Mouse (Mus musculus) left cerebral cortex, postnatal 14 days (tissue): ENCODE results near the gene Emc6. TPM values are rescaled to one million over a fixed set of nuclear protein-coding genes. Genes with fewer than 3 reads are reported as not detected.

Source experiments
- DNase-seq, 2 experiments: peaks; one replicate each; pipeline ENCODE4 v3.0.0; 2021 to 2022; ENCODE audit warnings: low spot score in 2 of 2, mixed read lengths in 1 of 2
- intact Hi-C: fragments of 180-260 bp; cut with DNase I; formaldehyde crosslinking; loops from one replicate; pipeline ENCODE4 v1.15.1; 2025
- long read RNA-seq, 2 experiments: library from polyadenylated mRNA; stranded (forward); transcript quantifications; one replicate each; pipeline ENCODE4 v2.0.0; 2021
- total RNA-seq, 2 experiments: library from RNA; stranded (reverse); gene quantifications; 2 replicates each; pipeline ENCODE4 v1.2.3; 2021

The Emc6 gene
- 10 to 100 TPM; 67.0 to 70.3 TPM for total RNA-seq
- long read RNA-seq, experiment 1, transcript Emc6-201 (2 exons, 1,332 nt), result major isoform, 73 of 75 reads
- long read RNA-seq, experiment 1, partial matches to known transcripts, result 1 of 75 reads
- long read RNA-seq, experiment 1, other reads (novel, unspliced or antisense), result 1 of 75 reads
- long read RNA-seq, experiment 2, transcript Emc6-201 (2 exons, 1,332 nt), result major isoform, 61 of 64 reads
- long read RNA-seq, experiment 2, partial matches to known transcripts, result 0 of 64 reads
- long read RNA-seq, experiment 2, other reads (novel, unspliced or antisense), result 2 of 64 reads

DNA sequence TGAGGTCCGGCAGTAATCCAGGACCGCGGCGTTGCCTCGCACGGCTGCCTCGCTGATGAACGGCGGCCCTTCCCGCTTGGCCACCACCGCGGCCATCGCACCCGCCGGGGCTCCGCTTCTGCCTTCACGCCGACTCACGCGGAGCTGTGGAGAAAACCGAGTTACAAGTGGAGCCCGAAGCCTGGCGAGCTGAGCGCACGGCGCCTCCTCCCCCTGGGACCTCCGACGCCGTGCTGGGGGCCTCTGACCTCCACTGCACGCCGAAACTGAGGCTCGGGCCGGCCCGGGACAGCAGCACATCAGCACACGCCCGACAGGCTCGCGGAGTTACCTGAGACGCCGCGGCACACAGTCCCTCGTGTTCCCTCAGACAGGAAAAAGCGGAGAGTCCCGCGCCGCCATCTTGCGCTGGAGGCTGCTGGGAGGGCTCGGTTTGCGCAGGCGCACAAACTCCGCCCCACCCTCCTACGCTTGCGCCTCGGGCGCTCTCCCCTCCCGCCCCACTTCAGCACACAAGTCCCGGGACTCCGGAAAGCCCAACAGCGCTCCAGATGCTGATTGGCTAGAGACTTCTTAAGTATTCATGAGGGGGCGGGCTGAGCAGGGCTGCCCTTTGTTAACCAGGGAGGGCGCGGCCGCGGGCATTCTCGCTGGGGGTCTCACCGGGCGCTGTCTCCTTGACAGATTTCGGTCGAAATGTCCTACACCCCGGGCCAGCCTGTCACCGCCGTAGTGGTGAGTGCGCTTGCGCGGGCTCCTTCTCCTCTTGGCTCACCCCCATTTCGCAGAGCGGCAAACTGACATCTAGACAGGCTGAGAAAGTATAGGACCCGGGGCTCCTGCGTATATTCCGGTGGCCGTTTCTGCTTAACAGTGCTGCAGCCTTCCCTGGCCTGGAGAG lies at the start of gene Emc6, which contains the start of gene Tax1bp3:
TSS of gene Emc6 (minus strand) at position 430 of the 901 bp plus-strand sequence.
TSS of gene Tax1bp3 (plus strand) at position 476 of the 901 bp plus-strand sequence.
- intact Hi-C loops, result no loop called here

GRCm38 (mm10) chr11:73225856-73226255 lies 49.0 kb upstream of the Emc6 start:
- intact Hi-C loops, result no loop called here

More for the DNA sequence above, at the start of gene Emc6, which contains the start of gene Tax1bp3:
- peak; percentile 96 to 97 for DNase-seq

DNA sequence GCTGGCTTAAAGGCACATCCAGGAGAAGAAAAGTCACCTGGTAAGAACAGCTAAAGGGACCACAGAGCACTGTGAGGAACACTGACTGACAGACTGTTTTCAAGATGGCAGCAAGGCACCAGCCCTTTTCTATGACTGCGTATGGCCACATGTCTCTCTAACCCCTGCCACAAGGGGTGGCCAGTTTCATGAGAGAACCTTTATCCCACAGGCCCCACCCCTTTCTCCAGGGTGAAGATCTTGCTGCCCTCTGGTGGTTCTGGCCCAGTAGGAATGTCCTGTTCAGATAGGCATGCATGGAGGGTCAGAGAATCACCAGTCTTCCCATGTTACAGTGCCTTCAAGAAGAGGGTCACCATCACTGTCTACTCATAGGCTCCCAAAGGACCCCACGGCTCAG lies 47.1 kb upstream of the Emc6 start:
- intact Hi-C loops, result no loop called here
- DNase-seq, result no peak

More at GRCm38 (mm10) chr11:73225856-73226255, 49.0 kb upstream of the Emc6 start:
- DNase-seq, result no peak

- intact Hi-C loops, result no loop called here
- DNase-seq, result no peak
Observed at GRCm38 (mm10) chr11:73222846-73223245, 46.0 kb upstream of the Emc6 start.

DNA sequence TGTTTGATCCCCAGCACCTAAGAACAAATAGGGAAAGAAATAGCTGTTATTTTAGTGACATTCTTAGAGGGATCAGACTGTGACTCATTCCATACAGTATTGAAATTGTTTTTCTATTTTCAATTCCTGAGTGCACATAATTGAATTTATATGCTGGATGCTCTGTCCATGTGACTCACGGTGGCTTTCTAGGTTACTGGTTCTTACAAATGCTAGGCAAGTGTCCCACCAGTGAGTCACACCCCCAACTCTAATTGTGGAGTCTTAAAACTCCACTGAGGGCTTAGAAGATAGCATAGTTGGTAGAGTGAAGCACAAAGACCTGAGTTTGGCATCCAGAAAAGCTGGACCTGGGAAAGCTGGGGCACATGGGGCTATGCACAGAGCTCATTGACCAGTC lies 43.8 kb upstream of the Emc6 start:
- intact Hi-C loops, result no loop called here
- DNase-seq, result no peak

DNA sequence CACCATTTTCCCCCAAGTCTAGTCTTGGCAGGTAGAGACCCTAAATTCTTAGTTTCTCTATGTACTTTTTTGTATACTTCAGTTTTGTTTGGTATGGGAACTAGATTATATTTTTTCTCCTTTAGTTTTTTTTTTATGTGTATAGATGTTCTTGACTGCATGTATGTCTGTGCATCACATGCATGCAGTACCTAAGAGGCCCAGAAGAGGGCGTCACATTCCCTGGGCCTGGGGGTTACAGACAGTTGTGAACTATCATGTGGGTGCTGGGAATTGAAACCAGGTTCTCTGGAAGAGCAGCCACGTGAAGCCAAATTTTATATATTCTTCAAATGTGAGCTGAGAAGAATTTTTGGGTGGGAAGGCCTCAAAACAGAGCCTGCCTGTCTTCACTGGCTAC lies 42.8 kb upstream of the Emc6 start:
- intact Hi-C loops, result no loop called here
- DNase-seq, result no peak

DNA sequence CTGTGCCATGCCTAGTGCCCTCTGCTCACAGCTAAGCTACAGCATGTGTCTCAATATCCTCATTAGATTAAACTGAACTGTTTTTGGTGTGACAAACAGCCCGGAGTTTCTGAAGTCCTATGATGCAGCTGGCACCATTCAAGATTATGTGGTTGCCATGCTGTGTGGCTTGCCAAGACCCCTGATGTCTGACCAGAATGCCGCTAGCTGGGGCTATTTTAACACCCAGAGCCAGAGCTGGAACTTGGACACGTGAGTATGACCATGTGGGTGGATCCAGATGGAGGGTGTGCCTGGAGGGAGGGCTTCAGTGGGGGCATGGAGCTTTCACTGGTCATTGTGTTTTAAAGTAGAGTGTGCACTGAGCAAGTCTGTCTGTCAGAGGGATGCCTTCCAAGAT lies 37.1 kb upstream of the Emc6 start:
- DNase-seq, result no peak
- intact Hi-C loops, result no loop called here

GRCm38 (mm10) chr11:73207621-73208020 lies 30.8 kb upstream of the Emc6 start:
- intact Hi-C loops, result no loop called here
- DNase-seq, result no peak

DNA sequence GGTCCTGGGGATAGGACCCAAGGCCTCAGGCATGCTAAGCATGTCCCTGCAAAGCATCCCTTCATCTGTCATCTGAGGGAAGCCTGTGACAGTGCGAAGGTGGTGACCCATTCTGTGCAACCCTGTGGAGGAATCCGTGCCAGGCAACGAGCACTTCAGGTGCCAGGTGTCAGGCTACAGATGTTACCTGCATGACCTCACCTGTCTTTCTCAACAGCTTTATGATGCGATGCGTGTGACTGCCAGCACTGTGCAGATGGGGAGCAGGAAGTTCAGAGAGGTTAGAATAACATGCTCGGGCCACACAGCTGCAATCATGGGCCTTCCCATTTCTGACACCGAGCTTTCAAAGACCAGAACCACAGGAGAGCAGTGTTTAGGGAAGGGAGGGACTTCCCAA lies 28.4 kb upstream of the Emc6 start:
- intact Hi-C loops, result no loop called here
- no peak for DNase-seq

DNA sequence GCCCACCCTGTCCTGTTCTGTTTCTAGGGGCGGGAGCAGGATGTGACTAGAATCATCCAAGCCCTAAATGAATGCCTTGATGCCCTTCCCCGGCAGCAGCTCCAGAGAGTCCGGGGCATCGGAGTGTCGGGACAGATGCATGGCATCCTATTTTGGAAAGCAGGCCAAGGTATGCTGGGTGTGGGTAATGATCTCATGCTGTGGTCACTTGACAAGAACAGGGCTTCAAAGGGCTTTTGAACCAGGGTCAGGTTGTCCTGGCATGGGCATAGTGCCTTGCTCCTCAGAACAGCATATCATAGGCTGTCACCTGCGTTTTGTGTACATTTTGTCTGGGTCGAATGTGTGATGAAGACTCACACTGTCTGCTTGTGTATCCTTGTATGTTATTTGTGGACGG lies 27.1 kb upstream of the Emc6 start:
- intact Hi-C loops, result no loop called here
- DNase-seq, result no peak

DNA sequence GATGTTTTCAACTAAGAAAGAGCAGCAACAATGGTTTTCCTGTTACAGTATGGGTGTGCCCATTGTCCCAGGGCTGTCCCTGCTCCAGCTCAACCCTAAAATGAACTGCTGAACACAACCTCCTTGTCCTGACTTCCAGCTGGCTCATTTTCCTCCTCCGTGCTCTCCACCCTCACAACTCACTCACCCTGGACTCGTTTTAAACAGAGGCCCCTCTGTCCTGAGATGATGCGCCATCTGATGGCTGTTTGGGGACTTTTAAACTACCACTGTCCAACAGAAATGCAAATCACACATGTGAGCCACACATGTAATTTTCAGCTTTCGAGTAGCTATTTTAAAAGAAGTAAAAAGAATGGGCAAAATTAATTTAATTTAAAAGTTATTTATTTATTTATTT lies 24.8 kb upstream of the Emc6 start:
- intact Hi-C loops, result no loop called here
- DNase-seq, result no peak

- no peak for DNase-seq
- intact Hi-C loops, result no loop called here
Observed at GRCm38 (mm10) chr11:73201021-73201420, 24.2 kb upstream of the Emc6 start.

- no peak for DNase-seq
- intact Hi-C loops, result no loop called here
Observed at GRCm38 (mm10) chr11:73199879-73200278, 23.0 kb upstream of the Emc6 start.

GRCm38 (mm10) chr11:73199230-73199712 lies 22.4 kb upstream of the Emc6 start, which contains the start of gene Shpk:
Gene Shpk (plus strand): TSS chr11:73199460.
- peak; percentile 95 to 97 for DNase-seq
- intact Hi-C loops, result no loop called here

- DNase-seq, result peak; percentile 86 to 92
- intact Hi-C loops, result no loop called here
Observed at GRCm38 (mm10) chr11:73198603-73199229, 21.9 kb upstream of the Emc6 start, which contains the start of gene Ctns. Gene Ctns (minus strand): TSS chr11:73199042.

- DNase-seq, result no peak
Observed at GRCm38 (mm10) chr11:73198190-73198589, 21.4 kb upstream of the Emc6 start.

GRCm38 (mm10) chr11:73194444-73194843 lies 17.6 kb upstream of the Emc6 start:
- no peak for DNase-seq
- intact Hi-C loops, result no loop called here

More at GRCm38 (mm10) chr11:73198190-73198589, 21.4 kb upstream of the Emc6 start:
- intact Hi-C loops, result no loop called here

GRCm38 (mm10) chr11:73193047-73193446 lies 16.2 kb upstream of the Emc6 start:
- intact Hi-C loops, result no loop called here
- DNase-seq, result peak in 1 of 2 experiments; percentile 27

DNA sequence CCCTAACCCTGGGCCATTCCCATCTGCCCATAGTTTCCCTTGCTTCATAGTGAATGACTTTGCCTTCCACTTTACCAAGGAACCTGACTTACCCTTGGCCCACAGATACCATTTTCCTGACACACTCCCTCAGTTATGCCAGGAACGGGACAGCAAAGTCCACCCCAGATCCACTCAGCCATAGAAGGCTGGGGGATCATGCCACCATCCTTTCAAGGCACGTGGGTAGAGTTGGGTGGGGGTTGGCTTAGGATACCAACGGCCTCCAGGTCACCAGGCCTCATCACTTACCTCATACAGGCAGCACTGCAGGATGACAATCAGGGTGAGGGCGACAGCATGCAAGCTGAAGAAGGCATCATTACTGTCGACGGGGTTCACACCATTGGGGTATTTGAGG lies 10.4 kb upstream of the Emc6 start:
- intact Hi-C loops, result no loop called here
- DNase-seq, result no peak
